ENCODE assay signal across 10 mouse cellular contexts in the genomic region with DNA sequence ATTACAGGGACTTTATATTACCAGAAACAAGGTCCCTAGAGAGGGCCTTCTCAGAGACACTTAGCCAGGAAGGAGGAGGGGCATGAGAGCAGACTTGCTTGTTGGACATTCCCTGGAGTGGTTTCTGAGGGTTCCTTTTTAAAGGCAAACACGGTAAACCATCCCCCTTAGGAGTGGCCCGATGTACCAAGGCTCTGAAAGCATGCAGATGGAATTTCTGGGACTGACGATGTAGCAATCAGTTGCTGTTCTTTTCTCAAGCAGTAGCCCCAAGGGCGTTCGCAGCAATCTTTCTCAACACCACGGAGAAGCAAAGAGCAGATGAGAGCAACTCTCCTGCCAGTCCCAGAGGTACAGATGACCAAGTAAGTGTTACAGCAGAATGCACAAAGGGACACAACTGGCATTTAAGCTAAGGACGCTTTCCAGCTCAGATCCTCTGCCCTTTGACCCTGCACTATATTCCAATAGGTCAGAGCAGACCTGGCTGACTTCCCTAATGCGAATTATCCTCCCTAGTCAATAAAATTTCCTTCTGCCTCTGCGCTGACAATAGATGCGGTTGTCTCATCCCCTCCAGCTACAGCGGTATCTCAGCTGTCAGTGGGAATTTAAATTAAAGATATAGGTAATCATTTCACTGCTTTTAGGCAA.
DNase-seq lines count a peak whose midpoint lies in the region; ATAC-seq and TF ChIP-seq lines count a peak whose summit lies in the region.
"Had no signal": no experiment of that assay in that cellular context is flagged by ENCODE, and none has a peak within 500 bp of the region (broad histone marks: within the 10 kb centered on the region; RNA-seq: fewer than 3 reads in every experiment).

No protein-coding gene starts in this region.

- no peaks in the 10 kb centered on the region for H3K27me3 ChIP-seq in midbrain, embryonic 10.5 days (ENCODE audit: low read depth, poor library complexity, severe bottlenecking)
- H3K27me3 ChIP-seq in midbrain, postnatal 0 days (ENCODE audit: insufficient read depth, low read length): no peaks in the 10 kb centered on the region
- H3K27me3 ChIP-seq: megakaryocyte, embryonic 14.5 days had no signal

- no peaks in the 10 kb centered on the region for H3K9me3 ChIP-seq in midbrain, embryonic 10.5 days (replicated peaks)
- H3K9me3 ChIP-seq in midbrain, postnatal 0 days (ENCODE audit: low read length): no peaks in the 10 kb centered on the region
- H3K9me3 ChIP-seq: megakaryocyte, embryonic 14.5 days had no signal

- no peak for TF ChIP-seq CTCF in midbrain, postnatal 0 days (IDR thresholded peaks at IDR 0.05)

- no peaks in the 10 kb centered on the region for H3K36me3 ChIP-seq in midbrain, embryonic 10.5 days
- no peaks in the 10 kb centered on the region for H3K36me3 ChIP-seq in midbrain, postnatal 0 days (ENCODE audit: insufficient read depth, low read length)

- WGBS in midbrain, embryonic 10.5 days: 42% methylated on average over 11 of the region's 11 CpGs
- 34% methylated on average over 11 of the region's 11 CpGs for WGBS in midbrain, postnatal 0 days

- H3K4me2 ChIP-seq in midbrain, postnatal 0 days (ENCODE audit: low read depth, low read length, poor library complexity, severe bottlenecking): no peak overlapping the region

- peaks cover 16% of the 10 kb centered on the region for H3K4me1 ChIP-seq in midbrain, embryonic 10.5 days
- no peaks in the 10 kb centered on the region; the same call in 1 of the 2 replicates for H3K4me1 ChIP-seq in midbrain, postnatal 0 days (ENCODE audit: insufficient read depth, low read length)

- no peak overlapping the region for H3K9ac ChIP-seq in midbrain, postnatal 0 days (replicated peaks; ENCODE audit: low read length, poor library complexity, severe bottlenecking)

- no peak for ATAC-seq in midbrain, postnatal 0 days (ENCODE audit: low FRiP score)
- no peak for ATAC-seq in activated CD4-positive, CD25-positive, alpha-beta regulatory T cell, adult 4 months

- peak overlapping the region; percentile 6; the same call in 1 of the 2 replicates for H3K27ac ChIP-seq in midbrain, embryonic 10.5 days (replicated peaks)
- H3K27ac ChIP-seq in midbrain, postnatal 0 days (ENCODE audit: low read depth, low read length): no peak overlapping the region; the same call in 1 of the 2 replicates

- DNase-seq in midbrain, embryonic 10.5 days (ENCODE audit: low spot score): peak; percentile 15
- DNase-seq in midbrain, postnatal 0 days (ENCODE audit: low spot score): no peak
- DNase-seq in heart, adult 9 months (ENCODE audit: low spot score in 2 of 2): peak; percentile 54 to 59
- peak; percentile 31 for DNase-seq in lung, postnatal 14 days
- no peak for DNase-seq in urinary bladder, adult 2 months (ENCODE audit: low spot score)
- no peak for DNase-seq in cerebellum, adult 11-12 months
- no peak for DNase-seq in ovary, postnatal 14 days (ENCODE audit: low spot score)
- DNase-seq: layer of hippocampus, adult 9-11 months had no signal

- H3K4me3 ChIP-seq in midbrain, embryonic 10.5 days: no peak overlapping the region
- H3K4me3 ChIP-seq in midbrain, postnatal 0 days (ENCODE audit: low read depth, low read length): no peak overlapping the region
- H3K4me3 ChIP-seq: megakaryocyte, embryonic 14.5 days had no signal

Comparison
In these comparisons a context has a peak if more than half of its experiments do, and no peak if none do; other contexts are left out.
1. DNase-seq: peak in midbrain, embryonic 10.5 days (single experiment), heart, adult 9 months (2 of 2) and lung, postnatal 14 days (single experiment); none in midbrain, postnatal 0 days (single experiment), urinary bladder, adult 2 months (single experiment), cerebellum, adult 11-12 months (single experiment) and ovary, postnatal 14 days (single experiment).